Mouse (Mus musculus): ENCODE measurements at regions not wholly inside any gene's neighbourhood (a gene's known extent, or its start where the extent isn't known, plus 50 kb on each side); places are given as distances from the start of the nearest gene placed in this dataset.

DNA sequence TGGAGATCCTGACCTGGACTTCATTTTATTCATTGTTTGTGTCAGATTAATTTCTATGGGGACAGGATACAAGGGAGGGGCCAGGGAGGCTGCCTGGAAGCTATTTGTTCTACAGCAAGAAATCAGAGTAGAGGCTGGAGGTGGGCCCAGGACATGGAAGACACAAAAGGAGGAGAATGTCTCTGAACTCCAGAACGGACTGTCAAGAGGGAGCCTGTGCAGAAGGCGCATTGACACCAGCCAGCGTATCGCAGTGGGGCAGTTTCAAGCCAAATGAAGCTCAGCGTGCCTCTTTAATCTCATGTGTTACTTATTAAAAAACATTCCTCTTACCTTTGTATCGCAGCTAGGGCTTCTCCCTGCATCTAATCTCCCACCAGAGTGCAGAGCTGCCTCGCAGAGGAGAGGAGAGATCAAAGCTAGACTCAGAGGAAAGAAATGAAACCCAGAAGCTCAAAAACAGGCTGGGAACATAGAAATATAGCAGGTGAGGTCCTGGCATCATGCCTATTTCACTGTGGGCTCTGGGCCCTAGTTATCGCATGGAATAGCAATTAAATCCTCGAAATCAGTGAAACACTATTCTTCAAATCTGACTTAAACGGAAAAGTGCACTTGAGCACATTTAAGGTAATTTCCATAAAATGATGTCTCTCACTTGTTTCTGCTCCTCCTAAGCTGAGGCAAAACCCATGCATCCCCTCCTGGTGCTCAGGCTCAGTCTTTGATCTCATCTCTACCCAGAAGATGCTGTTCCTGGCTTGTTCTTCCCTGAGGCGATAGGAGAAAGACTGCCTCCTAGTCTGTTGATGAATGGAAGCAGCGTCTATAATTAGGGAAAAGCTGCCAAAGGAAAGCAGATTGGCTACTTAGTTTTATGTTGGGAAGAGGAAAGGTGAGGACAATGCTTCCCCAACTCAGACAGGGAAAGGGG is 491.4 kb downstream of the Poteg start:
- Histone ChIP-seq H3K4me1 (ENCODE audit: control insufficient read depth, insufficient read depth, low read length) (no peaks in the 10 kb centered on the region; the same call in 1 of the 2 replicates), H3K27ac (ENCODE audit: low read depth, low read length) (no peak overlapping the region), H3K27me3 (ENCODE audit: control insufficient read depth, insufficient read depth, low read length) (no peaks in the 10 kb centered on the region), H3K9ac (replicated peaks; ENCODE audit: low read depth, low read length) (no peak overlapping the region), H3K36me3 (ENCODE audit: control insufficient read depth, insufficient read depth, low read length) (no peaks in the 10 kb centered on the region), H3K4me3 (ENCODE audit: low read depth, low read length) (no peak overlapping the region), H3K9me3 (ENCODE audit: control insufficient read depth, low read length) (no peaks in the 10 kb centered on the region), H3K4me2 (ENCODE audit: low read depth, low read length) (no peak overlapping the region)
- ATAC-seq (ENCODE audit: low read depth): no peak
- WGBS: 68% methylated on average over 12 of the region's 12 CpGs

DNA sequence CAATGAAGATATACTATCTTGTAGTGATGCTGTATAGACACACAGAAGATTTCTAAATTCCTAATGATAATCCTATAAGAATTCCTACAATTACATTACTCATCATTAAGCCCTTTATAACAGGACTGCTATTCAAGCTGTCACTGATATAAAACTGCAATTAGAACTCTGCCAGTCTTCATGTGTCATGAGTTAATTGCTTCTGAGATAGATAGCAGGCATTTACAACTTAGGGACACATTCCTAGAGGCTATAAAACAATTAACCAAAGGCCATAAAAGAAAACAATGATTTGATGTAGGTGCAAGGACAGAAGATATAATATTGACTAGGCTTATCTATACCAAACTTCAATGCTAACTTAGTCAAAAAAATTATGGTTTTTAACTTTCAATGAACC is 507.5 kb downstream of the Poteg start:
- Histone ChIP-seq H3K27ac (ENCODE audit: low read depth, low read length) (no peak overlapping the region), H3K9me3 (ENCODE audit: control insufficient read depth, low read length) (no peaks in the 10 kb centered on the region), H3K4me3 (ENCODE audit: low read depth, low read length) (no peak overlapping the region), H3K36me3 (ENCODE audit: control insufficient read depth, insufficient read depth, low read length) (no peaks in the 10 kb centered on the region), H3K4me2 (ENCODE audit: low read depth, low read length) (no peak overlapping the region), H3K4me1 (ENCODE audit: control insufficient read depth, insufficient read depth, low read length) (no peaks in the 10 kb centered on the region), H3K27me3 (ENCODE audit: control insufficient read depth, insufficient read depth, low read length) (no peaks in the 10 kb centered on the region), H3K9ac (replicated peaks; ENCODE audit: low read depth, low read length) (no peak overlapping the region)
- ATAC-seq (ENCODE audit: low read depth): no peak

DNA sequence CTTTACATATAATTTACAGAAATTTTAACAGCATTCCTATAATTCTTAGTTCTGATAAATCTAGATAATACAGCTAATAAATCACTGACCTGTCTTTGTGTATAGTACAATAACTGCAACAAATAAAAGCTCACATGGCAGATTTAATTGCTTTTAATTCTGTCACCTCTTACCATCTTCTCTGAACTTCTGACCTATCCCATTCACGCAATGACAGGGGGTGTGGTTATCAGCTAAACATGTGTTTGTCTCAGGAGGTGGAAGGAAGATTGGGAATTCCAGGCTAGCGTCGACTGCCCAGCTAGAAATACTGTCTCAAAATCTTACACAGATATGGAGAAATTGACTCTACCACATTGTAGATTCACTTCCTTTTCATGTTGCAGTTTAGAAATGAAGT is 533.5 kb downstream of the Poteg start:
- WGBS: 11% methylated on average over 3 of the region's 3 CpGs
- no peak overlapping the region for H3K4me3 ChIP-seq (ENCODE audit: low read depth, low read length)
- no peak overlapping the region for H3K27ac ChIP-seq (ENCODE audit: low read depth, low read length)
- no peak overlapping the region for H3K4me2 ChIP-seq (ENCODE audit: low read depth, low read length)
- no peaks in the 10 kb centered on the region for H3K4me1 ChIP-seq (ENCODE audit: control insufficient read depth, insufficient read depth, low read length)
- ATAC-seq (ENCODE audit: low read depth): no peak
- H3K27me3 ChIP-seq (ENCODE audit: control insufficient read depth, insufficient read depth, low read length): no peaks in the 10 kb centered on the region
- H3K9me3 ChIP-seq (ENCODE audit: control insufficient read depth, low read length): no peaks in the 10 kb centered on the region
- H3K9ac ChIP-seq (replicated peaks; ENCODE audit: low read depth, low read length): no peak overlapping the region
- H3K36me3 ChIP-seq (ENCODE audit: control insufficient read depth, insufficient read depth, low read length): no peaks in the 10 kb centered on the region

DNA sequence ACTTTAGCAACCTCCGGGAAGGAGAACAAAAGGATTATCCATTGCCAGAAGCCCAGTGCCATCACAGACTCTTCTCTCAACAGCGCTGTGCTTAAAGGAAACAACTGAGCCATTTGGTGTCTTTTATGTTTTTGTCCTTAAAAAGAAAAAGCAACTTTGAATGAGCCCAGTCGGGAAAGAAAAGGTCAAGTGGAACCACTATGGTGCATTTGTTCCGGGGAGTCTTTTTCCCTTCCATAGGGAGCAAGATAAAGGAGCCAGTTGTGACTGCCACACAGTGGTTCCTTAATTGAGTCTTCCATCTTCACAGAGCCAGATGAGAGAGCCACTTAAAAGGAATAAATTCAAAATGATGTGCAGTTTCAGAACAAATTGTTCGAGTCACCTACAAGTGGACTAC is 534.3 kb downstream of the Poteg start:
- Histone ChIP-seq H3K9ac (replicated peaks; ENCODE audit: low read depth, low read length) (no peak overlapping the region), H3K9me3 (ENCODE audit: control insufficient read depth, low read length) (no peaks in the 10 kb centered on the region), H3K4me3 (ENCODE audit: low read depth, low read length) (no peak overlapping the region), H3K27ac (ENCODE audit: low read depth, low read length) (no peak overlapping the region), H3K4me2 (ENCODE audit: low read depth, low read length) (no peak overlapping the region), H3K27me3 (ENCODE audit: control insufficient read depth, insufficient read depth, low read length) (no peaks in the 10 kb centered on the region), H3K4me1 (ENCODE audit: control insufficient read depth, insufficient read depth, low read length) (no peaks in the 10 kb centered on the region), H3K36me3 (ENCODE audit: control insufficient read depth, insufficient read depth, low read length) (no peaks in the 10 kb centered on the region)
- 12% methylated on average over 5 of the region's 5 CpGs for WGBS
- ATAC-seq (ENCODE audit: low read depth): no peak

DNA sequence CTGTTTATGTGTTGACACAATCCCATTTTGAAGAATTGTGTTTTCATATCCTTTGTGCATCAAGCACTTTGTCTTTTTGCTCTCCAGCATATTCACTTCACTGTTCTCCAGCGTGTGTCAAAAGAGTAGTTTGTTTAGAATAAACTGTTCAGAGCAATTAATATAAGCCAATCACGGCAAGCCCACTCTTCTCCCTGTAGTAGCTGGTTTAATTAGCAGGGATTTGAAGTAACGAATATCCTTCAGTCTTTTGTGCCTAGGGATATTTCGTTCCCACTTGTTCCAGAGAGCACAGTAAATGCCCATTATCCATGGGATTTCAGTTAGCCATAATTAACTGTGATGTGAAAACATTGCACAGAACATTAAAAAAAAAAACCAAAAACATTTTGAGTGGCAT is 565.4 kb downstream of the Poteg start:
- no peak overlapping the region for H3K9ac ChIP-seq (replicated peaks; ENCODE audit: low read depth, low read length)
- H3K36me3 ChIP-seq (ENCODE audit: control insufficient read depth, insufficient read depth, low read length): no peaks in the 10 kb centered on the region
- H3K27ac ChIP-seq (ENCODE audit: low read depth, low read length): no peak overlapping the region
- H3K4me2 ChIP-seq (ENCODE audit: low read depth, low read length): no peak overlapping the region
- no peak for ATAC-seq (ENCODE audit: low read depth)
- H3K4me1 ChIP-seq (ENCODE audit: control insufficient read depth, insufficient read depth, low read length): no peaks in the 10 kb centered on the region
- no peaks in the 10 kb centered on the region for H3K9me3 ChIP-seq (ENCODE audit: control insufficient read depth, low read length)
- H3K27me3 ChIP-seq (ENCODE audit: control insufficient read depth, insufficient read depth, low read length): no peaks in the 10 kb centered on the region
- WGBS: 62% methylated on average over 4 of the region's 4 CpGs
- no peak overlapping the region for H3K4me3 ChIP-seq (ENCODE audit: low read depth, low read length)

Data from neural tube, embryonic 14.5 days (tissue).